Mouse (Mus musculus): Measurements from ENCODE around the gene Tedc2. TPM values are rescaled to one million over a fixed set of nuclear protein-coding genes. Genes with fewer than 3 reads are reported as not detected.

Gene Tedc2
- 7.8 and 10.2 TPM in 2 replicates for total RNA-seq (2015)
- 13.9 and 16.2 TPM in 2 replicates for total RNA-seq (2017)

GRCm38 (mm10) chr17:24220435-24221411 is at the start of gene Tedc2:
TSS of gene Tedc2 (minus strand) at chr17:24220851.
- peak; percentile 95 for ATAC-seq (replicated peaks; ENCODE audit: poor library complexity)

GRCm38 (mm10) chr17:24267133-24267532 is 46.5 kb upstream of the Tedc2 start:
- ATAC-seq (replicated peaks; ENCODE audit: poor library complexity), result no peak

DNA sequence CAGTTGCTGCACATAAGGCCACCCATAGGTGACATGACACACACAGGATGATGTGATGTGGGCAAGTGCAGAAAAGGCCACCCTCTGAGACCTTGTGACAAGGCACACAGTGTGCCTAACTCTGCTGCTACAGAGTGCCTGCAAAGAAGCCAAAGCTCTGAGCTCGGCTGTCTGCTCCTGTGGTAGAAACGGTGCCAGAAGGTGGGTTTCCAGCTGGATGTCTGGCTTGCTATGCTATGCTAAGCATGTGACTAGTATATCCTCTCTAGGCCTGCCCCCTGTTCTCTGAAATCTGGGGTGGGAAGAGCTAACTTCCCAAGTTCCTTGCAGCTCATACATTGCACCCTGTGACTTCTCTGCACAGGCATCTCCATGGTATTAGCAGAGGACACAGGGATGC is 44.1 kb upstream of the Tedc2 start:
- ATAC-seq (replicated peaks; ENCODE audit: poor library complexity), result no peak

DNA sequence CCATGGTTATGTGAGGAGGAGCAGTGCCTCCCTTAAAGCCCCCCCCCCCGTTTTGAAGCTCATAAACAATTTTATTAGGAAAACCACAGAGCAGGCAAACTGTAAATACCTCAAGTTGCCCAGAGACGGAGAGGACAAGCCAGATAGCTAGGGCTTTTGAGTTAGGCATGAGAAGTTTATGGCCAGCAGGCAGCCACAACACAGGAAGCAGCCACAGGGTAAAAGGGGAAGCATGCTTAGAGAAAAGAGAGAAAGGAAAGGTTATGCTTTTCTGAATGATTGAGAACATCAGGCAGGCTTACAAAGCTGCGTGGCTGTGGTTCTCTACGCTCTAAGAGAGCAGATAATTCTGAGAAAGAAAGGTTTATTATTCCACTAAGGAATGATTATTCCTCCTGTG is 39.9 kb upstream of the Tedc2 start:
- peak; percentile 84 for ATAC-seq (replicated peaks; ENCODE audit: poor library complexity)

GRCm38 (mm10) chr17:24259702-24260101 is 39.1 kb upstream of the Tedc2 start:
- ATAC-seq (replicated peaks; ENCODE audit: poor library complexity), result peak; percentile 46

GRCm38 (mm10) chr17:24258981-24259380 is 38.3 kb upstream of the Tedc2 start:
- ATAC-seq (replicated peaks; ENCODE audit: poor library complexity), result no peak

- ATAC-seq (replicated peaks; ENCODE audit: poor library complexity), result no peak
Measured at GRCm38 (mm10) chr17:24252329-24252728, 31.7 kb upstream of the Tedc2 start.

GRCm38 (mm10) chr17:24251320-24252069 is 30.8 kb upstream of the Tedc2 start, which contains the start of gene Ccnf:
TSS of gene Ccnf (minus strand) at chr17:24251484.
- ATAC-seq (replicated peaks; ENCODE audit: poor library complexity), result peak; percentile 97

- ATAC-seq (replicated peaks; ENCODE audit: poor library complexity), result no peak
Measured at GRCm38 (mm10) chr17:24250988-24251319, 30.3 kb upstream of the Tedc2 start.

DNA sequence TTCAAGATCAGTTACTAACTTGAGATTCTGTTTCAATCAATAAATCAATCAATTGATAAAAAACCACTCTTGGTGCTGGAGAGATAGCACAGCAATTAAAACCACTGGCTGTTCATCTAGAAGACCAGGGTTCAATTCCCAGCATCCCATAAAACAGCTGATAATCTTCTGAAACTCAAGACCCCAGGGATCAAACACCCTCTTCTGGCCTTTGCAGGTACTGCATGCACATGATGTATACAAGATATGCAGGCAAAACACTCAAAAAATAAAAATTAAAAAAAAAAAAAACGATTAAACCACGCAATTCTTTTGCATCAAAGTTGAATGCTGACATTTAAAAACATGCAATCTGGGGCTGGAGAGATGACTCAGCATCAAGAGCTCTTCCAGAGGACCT is 28.0 kb upstream of the Tedc2 start:
- no peak for ATAC-seq (replicated peaks; ENCODE audit: poor library complexity)

DNA sequence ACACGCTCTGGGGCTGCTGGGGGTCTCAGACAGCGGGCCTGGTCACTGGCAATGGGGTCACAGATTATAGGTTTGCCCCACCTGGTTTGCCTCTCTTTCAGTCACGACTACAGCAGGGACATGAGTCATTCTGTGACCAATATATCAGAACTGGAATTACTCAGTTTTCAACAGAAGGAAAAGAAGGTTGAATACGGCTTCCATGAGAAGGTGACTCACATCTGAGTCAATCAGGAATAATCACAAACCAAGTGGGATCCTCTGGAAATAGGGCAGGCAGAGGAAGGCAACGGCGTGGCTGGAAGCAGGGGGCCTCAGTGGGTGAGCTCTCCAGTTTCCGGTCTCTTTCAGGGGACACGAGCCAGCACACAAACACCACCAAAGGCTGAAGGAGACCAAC is 23.4 kb upstream of the Tedc2 start:
- no peak for ATAC-seq (replicated peaks; ENCODE audit: poor library complexity)

DNA sequence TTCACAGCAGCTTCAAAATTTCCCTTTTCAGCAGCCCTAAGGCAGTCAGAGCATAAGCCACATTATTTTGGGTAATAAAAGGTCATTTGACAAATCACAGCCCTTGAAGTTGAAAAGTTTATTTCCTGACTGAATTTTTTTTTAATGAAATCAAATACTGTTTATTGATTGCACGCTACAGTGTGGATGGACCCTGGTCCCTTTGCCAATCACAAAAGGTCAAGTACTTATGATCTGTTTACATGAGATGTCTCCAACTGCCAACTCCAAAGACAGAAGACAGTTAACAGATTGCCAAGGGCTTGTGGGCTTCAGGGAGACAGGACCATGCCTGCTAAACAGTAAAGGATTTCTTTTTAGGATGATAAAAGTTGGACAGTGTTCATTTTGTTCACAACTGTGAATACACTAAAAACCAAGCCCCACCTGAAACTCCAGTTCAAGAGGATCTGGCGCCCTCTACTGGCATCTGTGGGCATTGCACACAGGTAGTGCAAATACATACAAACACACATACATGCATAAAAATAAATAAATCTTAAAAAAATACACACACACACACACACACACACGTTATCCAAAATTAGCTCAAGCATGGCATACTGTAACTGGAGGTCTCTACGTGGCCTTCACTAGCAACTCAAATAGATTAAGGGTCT is 22.8 kb upstream of the Tedc2 start:
- ATAC-seq (replicated peaks; ENCODE audit: poor library complexity), result peak; percentile 63; the same call in 1 of the 2 replicates

DNA sequence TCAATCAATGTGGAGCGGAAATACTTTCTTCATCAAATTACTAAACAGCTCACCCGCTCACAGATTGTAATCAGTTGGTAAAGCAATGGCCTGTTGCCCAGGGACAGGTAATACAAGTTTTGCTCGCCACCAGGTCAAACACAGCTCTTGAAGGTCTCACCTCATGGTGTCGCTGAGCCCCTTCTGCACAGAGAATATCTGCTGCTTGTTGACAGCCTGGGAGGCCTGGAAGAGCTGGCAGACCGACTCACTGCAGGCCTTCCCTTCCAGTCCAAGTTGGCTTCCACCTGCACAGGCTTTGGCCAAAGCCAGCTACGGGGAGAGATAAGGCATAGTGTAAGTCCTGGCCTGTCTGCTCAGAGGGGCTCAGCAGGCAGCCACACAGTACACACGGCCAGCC is 16.3 kb upstream of the Tedc2 start:
- ATAC-seq (replicated peaks; ENCODE audit: poor library complexity), result no peak

- ATAC-seq (replicated peaks; ENCODE audit: poor library complexity), result no peak
Measured at GRCm38 (mm10) chr17:24236479-24236878, 15.8 kb upstream of the Tedc2 start.

- no peak for ATAC-seq (replicated peaks; ENCODE audit: poor library complexity)
Measured at GRCm38 (mm10) chr17:24227941-24228340, 7.3 kb upstream of the Tedc2 start.

DNA sequence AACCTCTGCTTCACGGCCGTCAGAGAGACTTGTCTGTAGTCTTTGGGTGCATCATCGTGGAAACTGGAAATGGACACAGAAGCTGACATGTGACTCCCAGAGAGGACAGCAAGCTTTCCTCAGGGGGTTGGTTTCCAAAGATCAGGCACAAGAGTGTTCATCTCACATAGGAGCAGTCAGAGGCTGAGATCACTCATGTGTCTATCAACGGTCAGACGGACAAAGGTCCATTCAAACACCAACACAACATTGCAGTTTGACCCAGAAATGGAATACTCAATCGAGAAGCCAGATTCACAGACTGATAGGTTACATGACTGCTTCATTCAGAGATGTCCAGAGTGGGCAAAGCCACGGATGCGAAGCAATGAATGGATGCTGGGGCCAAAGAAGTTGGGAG is 6.1 kb upstream of the Tedc2 start:
- ATAC-seq (replicated peaks; ENCODE audit: poor library complexity), result no peak

GRCm38 (mm10) chr17:24225851-24226250 is 5.2 kb upstream of the Tedc2 start:
- ATAC-seq (replicated peaks; ENCODE audit: poor library complexity), result peak; percentile 94

GRCm38 (mm10) chr17:24224741-24225140 is 4.1 kb upstream of the Tedc2 start:
- ATAC-seq (replicated peaks; ENCODE audit: poor library complexity), result no peak

DNA sequence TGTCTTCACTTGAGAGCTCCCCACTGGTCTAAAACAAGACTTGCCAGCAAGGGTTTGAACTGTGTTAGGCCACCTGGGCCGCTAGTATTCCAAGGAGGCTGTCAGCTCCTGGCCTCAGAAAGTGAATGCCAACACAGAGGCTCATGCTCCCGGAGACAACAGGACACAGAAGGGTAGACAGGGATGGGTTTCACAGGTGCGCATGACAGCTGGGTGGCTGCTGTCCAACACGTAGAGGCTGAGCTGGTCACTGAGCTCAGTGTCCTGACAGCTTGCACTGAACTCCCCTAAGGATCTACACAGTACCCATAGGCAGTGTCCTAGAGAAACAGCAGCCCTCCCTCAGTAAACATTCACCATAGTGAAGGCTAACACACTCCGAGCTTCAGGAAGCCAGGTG is 2.9 kb upstream of the Tedc2 start:
- ATAC-seq (replicated peaks; ENCODE audit: poor library complexity), result no peak

DNA sequence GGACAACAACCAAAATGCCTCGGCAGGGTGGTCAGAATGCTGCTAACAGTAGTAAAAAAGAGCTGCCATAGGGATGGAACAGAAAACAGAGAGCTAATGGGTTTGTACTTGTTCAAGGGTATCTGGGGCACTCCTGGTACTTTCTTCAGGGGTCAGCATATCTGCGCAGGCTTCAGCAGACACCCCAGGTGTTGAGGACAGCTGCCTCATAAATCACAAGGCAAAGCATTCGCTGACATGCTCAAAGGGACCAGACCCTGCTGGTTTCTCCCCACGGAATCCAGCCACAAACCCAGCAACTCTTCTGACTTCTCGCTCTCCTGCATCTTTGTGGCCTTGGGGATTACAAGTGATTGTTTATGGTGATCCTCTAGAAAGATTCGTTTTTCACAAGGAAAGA is 2.0 kb upstream of the Tedc2 start:
- no peak for ATAC-seq (replicated peaks; ENCODE audit: poor library complexity)

GRCm38 (mm10) chr17:24216836-24217235 is 3.8 kb downstream of the Tedc2 start:
- no peak for ATAC-seq (replicated peaks; ENCODE audit: poor library complexity)
